Mouse (Mus musculus) cerebellum, postnatal 14 days (tissue): Measurements from ENCODE around the gene Klk5.
A peak's percentile ranks its signal among the peaks of the same experiment; 100 is the strongest.

ENCODE experiments used
- DNase-seq, 2 experiments: peaks; one replicate each; pipeline ENCODE4 v3.0.0; 2021; ENCODE audit warnings: mixed read lengths in 2 of 2

Gene Klk5

GRCm38 (mm10) chr7:43841701-43842100, at the start of gene Klk5:
Klk5 (plus strand) TSS chr7:43841971.
- no peak for DNase-seq

GRCm38 (mm10) chr7:43796355-43796754, 45.4 kb upstream of the Klk5 start:
- no peak for DNase-seq

GRCm38 (mm10) chr7:43797333-43797769, 44.4 kb upstream of the Klk5 start, which contains the start of gene Klk8:
Klk8 (plus strand) TSS chr7:43797577.
- no peak for DNase-seq

- DNase-seq, result no peak
Observed at GRCm38 (mm10) chr7:43797844-43798462, 43.8 kb upstream of the Klk5 start.

GRCm38 (mm10) chr7:43799876-43800275, 41.9 kb upstream of the Klk5 start:
- DNase-seq, result no peak

- no peak for DNase-seq
Observed at GRCm38 (mm10) chr7:43810994-43811393, 30.8 kb upstream of the Klk5 start, which contains the start of gene Klk7. Klk7 (plus strand) TSS chr7:43811294.

GRCm38 (mm10) chr7:43815211-43815610, 26.6 kb upstream of the Klk5 start:
- no peak for DNase-seq

- DNase-seq, result no peak
Observed at GRCm38 (mm10) chr7:43816746-43817145, 25.0 kb upstream of the Klk5 start.

- no peak for DNase-seq
Observed at GRCm38 (mm10) chr7:43821581-43821980, 20.2 kb upstream of the Klk5 start.

- DNase-seq, result no peak
Observed at GRCm38 (mm10) chr7:43824199-43824598, 17.6 kb upstream of the Klk5 start, which contains the start of gene Klk6. Klk6 (plus strand) TSS chr7:43824499.

- DNase-seq, result no peak
Observed at GRCm38 (mm10) chr7:43826056-43826455, 15.7 kb upstream of the Klk5 start.

GRCm38 (mm10) chr7:43827706-43828105, 14.1 kb upstream of the Klk5 start:
- DNase-seq, result no peak

- DNase-seq, result no peak
Observed at GRCm38 (mm10) chr7:43829006-43829405, 12.8 kb upstream of the Klk5 start.

GRCm38 (mm10) chr7:43843801-43844200, 2.0 kb downstream of the Klk5 start:
- no peak for DNase-seq

- DNase-seq, result no peak
Observed at GRCm38 (mm10) chr7:43851616-43852015, 9.8 kb downstream of the Klk5 start.

- DNase-seq, result no peak
Observed at GRCm38 (mm10) chr7:43854642-43855380, 13.0 kb downstream of the Klk5 start.

GRCm38 (mm10) chr7:43855709-43856108, 13.9 kb downstream of the Klk5 start:
- no peak for DNase-seq

- DNase-seq, result no peak
Observed at GRCm38 (mm10) chr7:43856307-43856706, 14.5 kb downstream of the Klk5 start.

GRCm38 (mm10) chr7:43857501-43857900, 15.7 kb downstream of the Klk5 start:
- DNase-seq, result no peak

- no peak for DNase-seq
Observed at GRCm38 (mm10) chr7:43860411-43860810, 18.6 kb downstream of the Klk5 start.

- peak; percentile 74 to 86 for DNase-seq
Observed at GRCm38 (mm10) chr7:43873237-43873636, 31.5 kb downstream of the Klk5 start.

- no peak for DNase-seq
Observed at GRCm38 (mm10) chr7:43873674-43874073, 31.9 kb downstream of the Klk5 start.

GRCm38 (mm10) chr7:43874868-43875375, 33.2 kb downstream of the Klk5 start:
- DNase-seq, result no peak

GRCm38 (mm10) chr7:43876444-43876843, 34.7 kb downstream of the Klk5 start:
- no peak for DNase-seq
